In the genomic region with DNA sequence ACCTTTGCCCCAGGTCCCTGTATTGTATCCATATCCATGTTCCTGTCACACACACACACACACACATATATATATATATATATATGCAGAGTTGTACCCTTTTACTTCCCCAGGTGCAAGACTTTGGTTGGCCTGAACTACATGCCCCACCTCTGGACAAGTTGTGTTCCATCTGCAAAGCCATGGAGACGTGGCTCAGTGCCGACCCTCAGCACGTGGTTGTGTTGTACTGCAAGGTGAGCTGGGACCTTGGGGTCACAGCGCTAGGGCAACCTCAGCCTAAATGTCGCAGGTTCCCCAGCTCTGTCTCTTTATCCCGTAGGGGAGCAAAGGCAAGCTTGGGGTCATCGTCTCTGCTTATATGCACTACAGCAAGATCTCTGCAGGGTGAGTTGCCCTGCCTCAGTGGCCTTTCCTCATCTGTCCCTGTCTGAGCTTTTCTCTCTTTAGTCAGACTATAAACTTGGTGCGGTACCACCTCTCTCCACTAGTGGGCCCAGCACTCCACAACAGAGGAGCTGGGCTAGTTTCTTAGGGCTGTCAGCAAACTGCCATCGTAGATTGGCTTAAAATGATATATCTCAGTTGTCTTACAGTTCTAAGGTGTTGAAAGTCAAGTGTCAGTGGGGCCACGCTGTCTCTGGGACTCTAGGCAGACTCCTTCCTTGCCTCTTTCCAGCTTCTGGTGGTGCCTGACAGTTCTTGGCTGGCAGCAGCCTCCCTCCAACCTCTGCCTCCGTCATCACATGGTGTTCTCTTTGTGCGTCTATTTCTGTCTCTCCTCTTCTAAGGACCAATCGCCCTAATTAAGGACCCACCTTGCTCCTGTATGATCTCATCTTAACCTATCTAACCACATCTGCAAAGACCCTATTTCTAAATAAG, we compare ENCODE assay signal across 1 mouse cellular context.
TF ChIP-seq lines count a peak whose summit lies in the region.

No protein-coding gene starts in this region.

TF ChIP-seq in MEL, 35 proteins besides CTCF, POLR2A, EP300 and RAD21:
- TF ChIP-seq MXI1 (IDR thresholded peaks at IDR 0.05; ENCODE audit: low read depth, low read length) (peak; percentile 76), SMC3 (IDR thresholded peaks at IDR 0.05; ENCODE audit: low read depth, low read length) (peak; percentile 53), GABPA (IDR thresholded peaks at IDR 0.05; ENCODE audit: low read depth, low read length) (no peak), MYB (IDR thresholded peaks at IDR 0.05; ENCODE audit: low read depth, low read length) (no peak), ETS1 (IDR thresholded peaks at IDR 0.05; ENCODE audit: low read depth, low read length) (0 out of 2 replicates have a peak, but pooled peaks have one; percentile 25), TCF12 (IDR thresholded peaks at IDR 0.05; ENCODE audit: low read depth, low read length) (0 out of 2 replicates have a peak, but pooled peaks have one; percentile 10), NELFE (IDR thresholded peaks at IDR 0.05; ENCODE audit: low read depth, low read length) (no peak), CHD1 (IDR thresholded peaks at IDR 0.05; ENCODE audit: low read depth, low read length) (0 out of 2 replicates have a peak, but pooled peaks have one; percentile 44), ZC3H11A (IDR thresholded peaks at IDR 0.05; ENCODE audit: low read depth, low read length) (peak; percentile 40), MAZ (IDR thresholded peaks at IDR 0.05; ENCODE audit: low read depth, low read length) (peak; percentile 66; the same call in 1 of the 2 replicates), MYC (IDR thresholded peaks at IDR 0.05; ENCODE audit: low read depth, low read length) (peak; percentile 55; the same call in 1 of the 2 replicates), NRF1 (IDR thresholded peaks at IDR 0.05; ENCODE audit: insufficient read depth, low read depth, low read length, poor library complexity, severe bottlenecking) (0 out of 2 replicates have a peak, but pooled peaks have one; percentile 4), ELF1 (IDR thresholded peaks at IDR 0.05; ENCODE audit: low read depth, low read length) (0 out of 2 replicates have a peak, but pooled peaks have one; percentile 15), HCFC1 (IDR thresholded peaks at IDR 0.05; ENCODE audit: low read depth, low read length) (peak; percentile 32; the same call in 1 of the 2 replicates), MAX (IDR thresholded peaks at IDR 0.05; ENCODE audit: low read length) (peak; percentile 56), POLR2AphosphoS5 (IDR thresholded peaks at IDR 0.05; ENCODE audit: borderline replicate concordance, low read depth, low read length) (no peak), TBP (IDR thresholded peaks at IDR 0.05; ENCODE audit: low read depth, low read length) (0 out of 2 replicates have a peak, but pooled peaks have one; percentile 7)
